Mouse (Mus musculus): ENCODE measurements around the gene Fam111a. TPM values are rescaled to one million over a fixed set of nuclear protein-coding genes. Genes with fewer than 3 reads are reported as not detected.

The Fam111a gene
- polyA plus RNA-seq, 1 experiment from 2014 or later = 8.2 TPM

- WGBS = 16% methylated on average over 5 of the region's 5 CpGs
- no peak for DNase-seq (ENCODE audit: low spot score)
- H3K36me3 ChIP-seq (ENCODE audit: control insufficient read depth, insufficient read depth, low read length) = 0 out of 2 replicates have a peak, but pooled peaks cover 2% of the 10 kb centered on the region
Measured at GRCm38 (mm10) chr19:12574012-12574407, 28.5 kb downstream of the Fam111a start.

GRCm38 (mm10) chr19:12575107-12575506 is 29.6 kb downstream of the Fam111a start:
- 48% methylated on average over 7 of the region's 7 CpGs for whole genome bisulfite sequencing
- H3K4me1 ChIP-seq (replicated peaks; ENCODE audit: control insufficient read depth, insufficient read depth) = 0 out of 2 replicates have a peak, but pooled peaks cover 2% of the 10 kb centered on the region
- DNase-seq (ENCODE audit: low spot score) (peak; percentile 18), ATAC-seq (ENCODE audit: low FRiP score, low TSS enrichment) (no peak)
- H3K27me3 ChIP-seq (ENCODE audit: control insufficient read depth, insufficient read depth, low read length) = no peaks in the 10 kb centered on the region
- peak overlapping the region; percentile 41 for H3K27ac ChIP-seq (replicated peaks)
- no peak overlapping the region for H3K9ac ChIP-seq (ENCODE audit: low read length)
- H3K4me3 ChIP-seq (ENCODE audit: low read depth, low read length) = no peak overlapping the region
- no peaks in the 10 kb centered on the region for H3K9me3 ChIP-seq (ENCODE audit: control insufficient read depth, low read length)
- TF ChIP-seq CTCF (IDR thresholded peaks at IDR 0.05; ENCODE audit: low read depth) = no peak
- peak; percentile 33 for TF ChIP-seq EP300 (optimal IDR thresholded peaks at IDR 0.05)
- no peak overlapping the region; the same call in 1 of the 2 replicates for H3K4me2 ChIP-seq (replicated peaks; ENCODE audit: low read depth)
- H3K36me3 ChIP-seq (ENCODE audit: control insufficient read depth, insufficient read depth, low read length) = 0 out of 2 replicates have a peak, but pooled peaks cover 2% of the 10 kb centered on the region

More at GRCm38 (mm10) chr19:12574012-12574407, 28.5 kb downstream of the Fam111a start:
- Histone ChIP-seq H3K4me2 (replicated peaks; ENCODE audit: low read depth) (peak overlapping the region; percentile 48), H3K9ac (ENCODE audit: low read length) (peak overlapping the region; percentile 8; the same call in 1 of the 2 replicates), H3K27me3 (ENCODE audit: control insufficient read depth, insufficient read depth, low read length) (no peaks in the 10 kb centered on the region), H3K9me3 (ENCODE audit: control insufficient read depth, low read length) (no peaks in the 10 kb centered on the region), H3K4me3 (ENCODE audit: low read depth, low read length) (peak overlapping the region; percentile 19), H3K4me1 (replicated peaks; ENCODE audit: control insufficient read depth, insufficient read depth) (0 out of 2 replicates have a peak, but pooled peaks cover 2% of the 10 kb centered on the region), H3K27ac (replicated peaks) (peak overlapping the region; percentile 59; the same call in 1 of the 2 replicates)
- ATAC-seq (ENCODE audit: low FRiP score, low TSS enrichment) = peak; percentile 41; the same call in 1 of the 2 replicates
- TF ChIP-seq CTCF (IDR thresholded peaks at IDR 0.05; ENCODE audit: low read depth) (no peak), EP300 (optimal IDR thresholded peaks at IDR 0.05) (no peak)

GRCm38 (mm10) chr19:12575514-12575913 is 30.0 kb downstream of the Fam111a start:
- H3K27me3 ChIP-seq (ENCODE audit: control insufficient read depth, insufficient read depth, low read length) = no peaks in the 10 kb centered on the region
- H3K4me3 ChIP-seq (ENCODE audit: low read depth, low read length) = no peak overlapping the region
- no peak for ATAC-seq (ENCODE audit: low FRiP score, low TSS enrichment)
- no peak overlapping the region for H3K9ac ChIP-seq (ENCODE audit: low read length)
- no peaks in the 10 kb centered on the region for H3K9me3 ChIP-seq (ENCODE audit: control insufficient read depth, low read length)
- TF ChIP-seq EP300 (optimal IDR thresholded peaks at IDR 0.05) (no peak), CTCF (IDR thresholded peaks at IDR 0.05; ENCODE audit: low read depth) (no peak)
- 0 out of 2 replicates have a peak, but pooled peaks cover 2% of the 10 kb centered on the region for H3K36me3 ChIP-seq (ENCODE audit: control insufficient read depth, insufficient read depth, low read length)
- no peak overlapping the region for H3K4me2 ChIP-seq (replicated peaks; ENCODE audit: low read depth)
- H3K27ac ChIP-seq (replicated peaks) = no peak overlapping the region
- WGBS = 87% methylated on average over 2 of the region's 2 CpGs
- DNase-seq (ENCODE audit: low spot score) = no peak
- 0 out of 2 replicates have a peak, but pooled peaks cover 2% of the 10 kb centered on the region for H3K4me1 ChIP-seq (replicated peaks; ENCODE audit: control insufficient read depth, insufficient read depth)

GRCm38 (mm10) chr19:12576639-12577038 is 31.1 kb downstream of the Fam111a start:
- ATAC-seq (ENCODE audit: low FRiP score, low TSS enrichment) = no peak
- Histone ChIP-seq H3K4me2 (replicated peaks; ENCODE audit: low read depth) (no peak overlapping the region), H3K4me3 (ENCODE audit: low read depth, low read length) (no peak overlapping the region)

DNA sequence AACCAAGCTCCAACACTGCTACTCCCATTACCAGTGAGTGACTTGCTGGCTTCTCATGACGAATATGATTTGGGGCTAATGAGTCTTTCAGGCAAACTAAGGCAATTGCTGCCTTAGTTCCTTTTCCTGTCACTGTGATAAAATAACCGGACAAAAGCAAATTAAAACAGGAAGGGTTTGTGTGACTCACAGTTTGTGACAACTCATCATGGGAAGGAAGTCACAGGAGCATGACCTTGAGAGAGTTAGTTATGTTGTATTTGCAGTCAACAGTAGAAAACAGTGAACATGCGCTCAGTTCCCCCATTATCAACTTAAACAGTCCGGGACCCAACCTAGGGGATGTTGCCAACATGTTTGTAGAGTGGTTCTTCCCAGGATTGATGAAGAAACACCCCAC is 39.8 kb downstream of the Fam111a start:
- no peak overlapping the region for H3K27ac ChIP-seq (replicated peaks)
- ATAC-seq (ENCODE audit: low FRiP score, low TSS enrichment) (no peak), DNase-seq (ENCODE audit: low spot score) (no peak)
- no peak overlapping the region for H3K9ac ChIP-seq (ENCODE audit: low read length)
- TF ChIP-seq CTCF (IDR thresholded peaks at IDR 0.05; ENCODE audit: low read depth) (no peak), EP300 (optimal IDR thresholded peaks at IDR 0.05) (no peak)
- H3K27me3 ChIP-seq (ENCODE audit: control insufficient read depth, insufficient read depth, low read length) = no peaks in the 10 kb centered on the region
- H3K4me1 ChIP-seq (replicated peaks; ENCODE audit: control insufficient read depth, insufficient read depth) = no peaks in the 10 kb centered on the region
- H3K36me3 ChIP-seq (ENCODE audit: control insufficient read depth, insufficient read depth, low read length) = no peaks in the 10 kb centered on the region
- no peak overlapping the region for H3K4me2 ChIP-seq (replicated peaks; ENCODE audit: low read depth)
- no peaks in the 10 kb centered on the region for H3K9me3 ChIP-seq (ENCODE audit: control insufficient read depth, low read length)
- H3K4me3 ChIP-seq (ENCODE audit: low read depth, low read length) = no peak overlapping the region
- WGBS = 67% methylated on average over 4 of the region's 4 CpGs

More at GRCm38 (mm10) chr19:12576639-12577038, 31.1 kb downstream of the Fam111a start:
- Histone ChIP-seq H3K9ac (ENCODE audit: low read length) (no peak overlapping the region), H3K27ac (replicated peaks) (no peak overlapping the region), H3K4me1 (replicated peaks; ENCODE audit: control insufficient read depth, insufficient read depth) (0 out of 2 replicates have a peak, but pooled peaks cover 2% of the 10 kb centered on the region), H3K9me3 (ENCODE audit: control insufficient read depth, low read length) (no peaks in the 10 kb centered on the region), H3K27me3 (ENCODE audit: control insufficient read depth, insufficient read depth, low read length) (no peaks in the 10 kb centered on the region), H3K36me3 (ENCODE audit: control insufficient read depth, insufficient read depth, low read length) (0 out of 2 replicates have a peak, but pooled peaks cover 2% of the 10 kb centered on the region)
- TF ChIP-seq CTCF (IDR thresholded peaks at IDR 0.05; ENCODE audit: low read depth) (no peak), EP300 (optimal IDR thresholded peaks at IDR 0.05) (no peak)
- WGBS = 82% methylated on average over 2 of the region's 2 CpGs
- DNase-seq (ENCODE audit: low spot score) = no peak

DNA sequence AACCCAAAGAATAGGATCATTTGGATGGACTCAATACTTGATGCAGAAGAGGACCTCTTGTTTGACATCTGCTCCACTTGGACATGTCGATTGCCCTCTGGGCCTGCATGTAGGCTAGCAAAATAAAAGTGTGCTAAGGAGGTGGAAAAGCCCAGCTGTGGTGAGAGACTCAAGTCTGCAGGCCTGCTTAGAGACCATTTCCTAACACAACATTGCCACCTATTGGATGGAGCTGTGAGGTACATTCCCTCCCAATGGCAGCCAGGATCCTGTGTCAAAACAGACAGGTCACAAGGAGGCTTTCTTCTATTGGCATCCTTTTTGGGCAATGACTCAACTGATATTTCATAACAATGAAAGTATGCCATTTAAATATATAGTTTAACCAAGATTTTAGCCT is 46.4 kb downstream of the Fam111a start:
- Histone ChIP-seq H3K4me3 (ENCODE audit: low read depth, low read length) (no peak overlapping the region), H3K4me1 (replicated peaks; ENCODE audit: control insufficient read depth, insufficient read depth) (no peaks in the 10 kb centered on the region; the same call in 1 of the 2 replicates), H3K4me2 (replicated peaks; ENCODE audit: low read depth) (no peak overlapping the region), H3K9me3 (ENCODE audit: control insufficient read depth, low read length) (no peaks in the 10 kb centered on the region), H3K36me3 (ENCODE audit: control insufficient read depth, insufficient read depth, low read length) (no peaks in the 10 kb centered on the region), H3K27me3 (ENCODE audit: control insufficient read depth, insufficient read depth, low read length) (no peaks in the 10 kb centered on the region), H3K9ac (ENCODE audit: low read length) (no peak overlapping the region), H3K27ac (replicated peaks) (no peak overlapping the region)
- 7% methylated on average over 1 of the region's 1 CpGs for WGBS
- TF ChIP-seq CTCF (IDR thresholded peaks at IDR 0.05; ENCODE audit: low read depth) = peak; percentile 93
- no peak for TF ChIP-seq EP300 (optimal IDR thresholded peaks at IDR 0.05)
- DNase-seq (ENCODE audit: low spot score) = peak; percentile 65
- no peak for ATAC-seq (ENCODE audit: low FRiP score, low TSS enrichment)
